Mouse (Mus musculus) gastrocnemius, postnatal 14 days (tissue): ENCODE measurements around the gene 1700037H04Rik. TPM values are rescaled to one million over a fixed set of nuclear protein-coding genes. Genes with fewer than 3 reads are reported as not detected.
A peak's percentile ranks its signal among the peaks of the same experiment; 100 is the strongest.

ENCODE experiments used
- DNase-seq: peaks from one replicate; pipeline ENCODE4 v3.0.0; 2021; ENCODE audit warnings: mixed read lengths
- intact Hi-C: fragments of 180-260 bp; cut with DNase I; formaldehyde crosslinking; loops from one replicate; pipeline ENCODE4 v1.15.1; 2025; ENCODE audit warnings: low total_unique reads
- long read RNA-seq, 2 experiments: library from polyadenylated mRNA; stranded (forward); transcript quantifications; one replicate each; pipeline ENCODE4 v2.0.0; 2021
- total RNA-seq, 2 experiments: library from RNA; stranded (reverse); gene quantifications; 2 replicates each; pipeline ENCODE4 v1.2.3; 2021

1700037H04Rik gene
- total RNA-seq = 1 to 10 TPM; 5.8 to 6.2 TPM
- long read RNA-seq, experiment 1, transcript 1700037H04Rik-202 (6 exons, 1,241 nt) = major isoform, 5 of 5 reads
- long read RNA-seq, experiment 1, partial matches to known transcripts = 0 of 5 reads
- long read RNA-seq, experiment 1, other reads (novel, unspliced or antisense) = 0 of 5 reads
- long read RNA-seq, experiment 2, transcript 1700037H04Rik-202 (6 exons, 1,241 nt) = major isoform, 6 of 10 reads
- long read RNA-seq, experiment 2, partial matches to known transcripts = 0 of 10 reads
- long read RNA-seq, experiment 2, other reads (novel, unspliced or antisense) = 3 of 10 reads

GRCm38 (mm10) chr2:131159938-131160581 lies at the start of gene 1700037H04Rik:
1700037H04Rik (minus strand) TSS chr2:131160081.
- intact Hi-C loops = loop anchor here (5.0 kb wide), 1 partner anchor 68 kb away; no protein-coding TSS in a partner anchor
- DNase-seq = peak; percentile 96

- peak; percentile 36 for DNase-seq
- intact Hi-C loops = no loop called here
These were observed 49.4 kb upstream of the 1700037H04Rik start for GRCm38 (mm10) chr2:131209125-131209795.

GRCm38 (mm10) chr2:131208356-131208755 lies 48.5 kb upstream of the 1700037H04Rik start:
- intact Hi-C loops = no loop called here
- no peak for DNase-seq

- intact Hi-C loops = no loop called here
- no peak for DNase-seq
These were observed 46.9 kb upstream of the 1700037H04Rik start, which contains the start of gene Ap5s1 for GRCm38 (mm10) chr2:131206778-131207177. Ap5s1 (plus strand) TSS chr2:131207078.

GRCm38 (mm10) chr2:131205521-131206182 lies 45.8 kb upstream of the 1700037H04Rik start:
- intact Hi-C loops = no loop called here
- DNase-seq = no peak

GRCm38 (mm10) chr2:131204410-131204981 lies 44.6 kb upstream of the 1700037H04Rik start:
- DNase-seq = peak; percentile 97
- intact Hi-C loops = no loop called here

- intact Hi-C loops = no loop called here
- no peak for DNase-seq
These were observed 44.0 kb upstream of the 1700037H04Rik start for GRCm38 (mm10) chr2:131203816-131204409.

GRCm38 (mm10) chr2:131201262-131201661 lies 41.4 kb upstream of the 1700037H04Rik start:
- intact Hi-C loops = no loop called here
- no peak for DNase-seq

GRCm38 (mm10) chr2:131200710-131201109 lies 40.8 kb upstream of the 1700037H04Rik start:
- DNase-seq = no peak
- intact Hi-C loops = no loop called here

GRCm38 (mm10) chr2:131196606-131197316 lies 36.9 kb upstream of the 1700037H04Rik start:
- intact Hi-C loops = no loop called here
- DNase-seq = no peak

- DNase-seq = no peak
These were observed 31.1 kb upstream of the 1700037H04Rik start for GRCm38 (mm10) chr2:131191005-131191390.

GRCm38 (mm10) chr2:131190344-131191004 lies 30.6 kb upstream of the 1700037H04Rik start:
- intact Hi-C loops = no loop called here

More at GRCm38 (mm10) chr2:131191005-131191390, 31.1 kb upstream of the 1700037H04Rik start:
- intact Hi-C loops = no loop called here

GRCm38 (mm10) chr2:131189521-131190309 lies 29.8 kb upstream of the 1700037H04Rik start:
- peak; percentile 36 for DNase-seq

More at GRCm38 (mm10) chr2:131190344-131191004, 30.6 kb upstream of the 1700037H04Rik start:
- DNase-seq = no peak

GRCm38 (mm10) chr2:131188311-131188710 lies 28.4 kb upstream of the 1700037H04Rik start:
- intact Hi-C loops = no loop called here
- no peak for DNase-seq

More at GRCm38 (mm10) chr2:131189521-131190309, 29.8 kb upstream of the 1700037H04Rik start:
- intact Hi-C loops = no loop called here

- intact Hi-C loops = no loop called here
- DNase-seq = no peak
These were observed 27.7 kb upstream of the 1700037H04Rik start for GRCm38 (mm10) chr2:131187602-131187922.

GRCm38 (mm10) chr2:131186771-131187601 lies 27.1 kb upstream of the 1700037H04Rik start, which contains the start of the genes Cdc25b and Spef1:
Cdc25b (plus strand) TSS chr2:131186949.
Spef1 (minus strand) TSS chr2:131187282.
- peak; percentile 88 for DNase-seq
- intact Hi-C loops = no loop called here
